Mouse (Mus musculus): Measurements from ENCODE around the gene Cpeb3. TPM values are rescaled to one million over a fixed set of nuclear protein-coding genes. Genes with fewer than 3 reads are reported as not detected.
"Not testable (repeated sequence)": the region's sequence is repeated elsewhere in the genome, so short reads cannot be mapped to it uniquely, and the experiment has no call there.

Cpeb3 gene
- polyA plus RNA-seq, 1 experiment = 3.8 TPM

- TF ChIP-seq CTCF (IDR thresholded peaks at IDR 0.05; ENCODE audit: borderline replicate concordance, control insufficient read depth, extremely low read depth, insufficient read depth, low read length, poor library complexity) (no peak; the same call in 1 of the 2 replicates), POLR2A (IDR thresholded peaks at IDR 0.05; ENCODE audit: control insufficient read depth, extremely low read depth, insufficient read depth, low read length, poor library complexity) (peak; percentile 73)
- Histone ChIP-seq H3K36me3 (ENCODE audit: control insufficient read depth, insufficient read depth, low read length) (peaks cover 11% of the 10 kb centered on the region), H3K27ac (ENCODE audit: control insufficient read depth, insufficient read depth, low read length) (no peak within 1 kb of the TSS; the same call in 1 of the 2 replicates), H3K4me3 (ENCODE audit: control insufficient read depth, insufficient read depth, low read length) (peak within 1 kb of the TSS; percentile 72), H3K4me1 (replicated peaks; ENCODE audit: control insufficient read depth, insufficient read depth, low read length) (peaks cover 8% of the 10 kb centered on the region), H3K27me3 (ENCODE audit: control insufficient read depth, insufficient read depth, low read length) (no peaks in the 10 kb centered on the region; the same call in 1 of the 2 replicates)
- WGBS = under 1% methylated on average over 92 of the region's 94 CpGs
- DNase-seq = peak; percentile 84
These were observed 862 bp downstream of the Cpeb3 start, which contains the start of gene March5 for GRCm38 (mm10) chr19:37207303-37208175. Gene March5, plus strand, starts transcription at chr19:37207543.

- TF ChIP-seq CTCF (IDR thresholded peaks at IDR 0.05; ENCODE audit: borderline replicate concordance, control insufficient read depth, extremely low read depth, insufficient read depth, low read length, poor library complexity) = no peak
- TF ChIP-seq POLR2A (IDR thresholded peaks at IDR 0.05; ENCODE audit: control insufficient read depth, extremely low read depth, insufficient read depth, low read length, poor library complexity) = no peak
- Histone ChIP-seq H3K4me1 (replicated peaks; ENCODE audit: control insufficient read depth, insufficient read depth, low read length) (peaks cover 8% of the 10 kb centered on the region), H3K27ac (ENCODE audit: control insufficient read depth, insufficient read depth, low read length) (no peak overlapping the region), H3K4me3 (ENCODE audit: control insufficient read depth, insufficient read depth, low read length) (peak overlapping the region; percentile 72), H3K27me3 (ENCODE audit: control insufficient read depth, insufficient read depth, low read length) (no peaks in the 10 kb centered on the region; the same call in 1 of the 2 replicates), H3K36me3 (ENCODE audit: control insufficient read depth, insufficient read depth, low read length) (peaks cover 11% of the 10 kb centered on the region)
- no peak for DNase-seq
- under 1% methylated on average over 47 of the region's 47 CpGs for WGBS
These were observed 1.6 kb downstream of the Cpeb3 start for GRCm38 (mm10) chr19:37206641-37207302.

GRCm38 (mm10) chr19:37205155-37205554, 3.2 kb downstream of the Cpeb3 start:
- H3K27ac ChIP-seq (ENCODE audit: control insufficient read depth, insufficient read depth, low read length); H3K36me3 ChIP-seq (ENCODE audit: control insufficient read depth, insufficient read depth, low read length); H3K27me3 ChIP-seq (ENCODE audit: control insufficient read depth, insufficient read depth, low read length); DNase-seq; H3K4me3 ChIP-seq (ENCODE audit: control insufficient read depth, insufficient read depth, low read length); H3K4me1 ChIP-seq (replicated peaks; ENCODE audit: control insufficient read depth, insufficient read depth, low read length): not testable (repeated sequence)

- Histone ChIP-seq H3K4me3 (ENCODE audit: control insufficient read depth, insufficient read depth, low read length) (no peak overlapping the region), H3K4me1 (replicated peaks; ENCODE audit: control insufficient read depth, insufficient read depth, low read length) (peaks cover 5% of the 10 kb centered on the region), H3K27ac (ENCODE audit: control insufficient read depth, insufficient read depth, low read length) (no peak overlapping the region), H3K27me3 (ENCODE audit: control insufficient read depth, insufficient read depth, low read length) (no peaks in the 10 kb centered on the region; the same call in 1 of the 2 replicates), H3K36me3 (ENCODE audit: control insufficient read depth, insufficient read depth, low read length) (no peaks in the 10 kb centered on the region)
- no peak for DNase-seq
- 95% methylated on average over 1 of the region's 1 CpGs for WGBS
- TF ChIP-seq CTCF (IDR thresholded peaks at IDR 0.05; ENCODE audit: borderline replicate concordance, control insufficient read depth, extremely low read depth, insufficient read depth, low read length, poor library complexity) (no peak), POLR2A (IDR thresholded peaks at IDR 0.05; ENCODE audit: control insufficient read depth, extremely low read depth, insufficient read depth, low read length, poor library complexity) (no peak)
These were observed 5.0 kb downstream of the Cpeb3 start for GRCm38 (mm10) chr19:37203371-37203770.

- Histone ChIP-seq H3K27me3 (ENCODE audit: control insufficient read depth, insufficient read depth, low read length) (no peaks in the 10 kb centered on the region), H3K27ac (ENCODE audit: control insufficient read depth, insufficient read depth, low read length) (no peak overlapping the region), H3K36me3 (ENCODE audit: control insufficient read depth, insufficient read depth, low read length) (no peaks in the 10 kb centered on the region), H3K4me3 (ENCODE audit: control insufficient read depth, insufficient read depth, low read length) (no peak overlapping the region), H3K4me1 (replicated peaks; ENCODE audit: control insufficient read depth, insufficient read depth, low read length) (no peaks in the 10 kb centered on the region)
- TF ChIP-seq POLR2A (IDR thresholded peaks at IDR 0.05; ENCODE audit: control insufficient read depth, extremely low read depth, insufficient read depth, low read length, poor library complexity) (no peak), CTCF (IDR thresholded peaks at IDR 0.05; ENCODE audit: borderline replicate concordance, control insufficient read depth, extremely low read depth, insufficient read depth, low read length, poor library complexity) (no peak)
- no peak for DNase-seq
- 90% methylated on average over 2 of the region's 2 CpGs for WGBS
These were observed 8.5 kb downstream of the Cpeb3 start for GRCm38 (mm10) chr19:37199889-37200288.

- no peak for DNase-seq
- TF ChIP-seq POLR2A (IDR thresholded peaks at IDR 0.05; ENCODE audit: control insufficient read depth, extremely low read depth, insufficient read depth, low read length, poor library complexity) = no peak
- TF ChIP-seq CTCF (IDR thresholded peaks at IDR 0.05; ENCODE audit: borderline replicate concordance, control insufficient read depth, extremely low read depth, insufficient read depth, low read length, poor library complexity) = no peak
- Histone ChIP-seq H3K27me3 (ENCODE audit: control insufficient read depth, insufficient read depth, low read length) (no peaks in the 10 kb centered on the region), H3K36me3 (ENCODE audit: control insufficient read depth, insufficient read depth, low read length) (no peaks in the 10 kb centered on the region), H3K27ac (ENCODE audit: control insufficient read depth, insufficient read depth, low read length) (no peak overlapping the region), H3K4me3 (ENCODE audit: control insufficient read depth, insufficient read depth, low read length) (no peak overlapping the region), H3K4me1 (replicated peaks; ENCODE audit: control insufficient read depth, insufficient read depth, low read length) (no peaks in the 10 kb centered on the region)
- WGBS = 91% methylated on average over 1 of the region's 1 CpGs
These were observed 10.1 kb downstream of the Cpeb3 start for GRCm38 (mm10) chr19:37198165-37198880.
